Mouse (Mus musculus) urinary bladder, adult 18-20 months (tissue): ENCODE data around the gene Olfr720.

Experiments used
- DNase-seq, 2 experiments: peaks; one replicate each; pipeline ENCODE4 v3.0.0; 2022; ENCODE audit warnings: low spot score in 2 of 2, mixed read lengths in 2 of 2

Olfr720 gene

DNA sequence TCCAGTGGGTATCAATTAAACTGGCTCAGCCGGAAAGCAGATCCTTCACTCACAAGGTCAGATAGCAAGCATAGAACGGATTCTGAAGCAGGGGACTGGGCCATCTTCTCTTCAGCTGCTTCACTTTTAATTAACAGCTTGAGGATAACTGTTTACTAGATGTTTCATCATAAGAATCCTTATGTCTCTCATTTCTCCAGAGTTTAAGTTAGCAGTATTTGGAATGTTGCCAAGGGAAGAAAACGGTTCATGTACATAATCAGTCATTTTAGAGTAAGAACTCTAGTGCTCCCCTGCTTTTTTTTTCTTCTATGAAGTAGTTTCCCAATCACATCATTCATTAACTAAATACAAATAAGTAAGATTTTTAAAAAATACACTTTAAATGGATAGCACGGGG is at the start of gene Olfr720:
Olfr720 (minus strand) TSS at position 101 of the 400 bp plus-strand sequence.
- no peak for DNase-seq
